Mouse (Mus musculus): ENCODE results near the gene Cdiptos. TPM values are rescaled to one million over a fixed set of nuclear protein-coding genes. Genes with fewer than 3 reads are reported as not detected.

Gene Cdiptos
- 0.65 and 1.9 TPM in 2 replicates for polyA plus RNA-seq (2015; fragmentation: Nextera tagmentation; extraction: Ambion mirVana)

DNA sequence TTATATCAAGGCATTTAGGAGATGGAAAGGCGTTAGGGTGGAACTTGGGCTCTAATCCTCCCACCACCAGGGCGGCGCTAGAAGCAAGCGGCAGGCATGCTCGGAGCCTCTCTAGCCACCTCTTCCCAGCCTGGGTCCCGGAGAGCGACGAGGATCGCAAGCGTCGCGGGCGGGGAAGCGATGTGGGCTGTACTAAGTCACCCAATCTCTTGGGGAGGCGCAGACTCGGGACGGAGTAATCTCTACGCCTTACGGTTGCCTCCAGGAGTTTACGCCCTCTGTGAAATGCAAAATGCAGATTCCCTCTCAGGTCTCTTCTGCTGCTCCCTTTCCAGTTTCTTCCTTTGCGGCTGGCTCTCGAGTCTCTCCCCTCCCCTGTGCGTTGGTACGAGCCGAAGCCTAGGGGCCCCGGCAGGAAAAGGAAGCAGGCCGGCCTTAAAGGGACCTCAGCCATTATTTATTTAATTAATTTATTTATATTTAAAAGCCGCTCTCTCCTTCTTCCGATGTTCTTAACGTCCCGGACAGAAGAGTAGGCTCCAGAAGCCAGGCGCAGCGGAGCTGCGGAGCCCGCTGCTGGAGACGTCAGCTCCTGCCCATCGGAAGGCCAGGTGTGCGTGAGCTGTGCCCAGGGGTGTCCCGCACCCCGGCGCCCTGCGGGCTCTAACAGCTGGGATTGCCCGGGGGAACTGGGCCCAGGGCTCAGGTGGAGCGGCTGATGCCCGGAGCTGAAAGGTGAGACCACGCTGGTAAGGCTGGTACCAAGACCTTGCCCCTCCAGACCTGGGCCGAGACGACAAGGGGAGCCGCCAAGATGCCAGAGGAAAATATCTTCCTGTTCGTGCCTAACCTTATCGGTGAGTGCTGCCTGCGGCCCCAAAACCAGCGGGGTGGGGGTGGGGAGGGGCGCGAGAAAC is at the start of gene Cdiptos:
Gene Cdiptos (minus strand): TSS at position 149 of the 917 bp plus-strand sequence.
- peak within 1 kb of the TSS; percentile 98 for H3K4me3 ChIP-seq
- peaks cover 15% of the 10 kb centered on the region for H3K4me1 ChIP-seq
- H3K4me2 ChIP-seq (replicated peaks) = peak within 1 kb of the TSS; percentile 77
- no peaks in the 10 kb centered on the region for H3K9me3 ChIP-seq
- H3K27me3 ChIP-seq = no peaks in the 10 kb centered on the region
- H3K9ac ChIP-seq = peak within 1 kb of the TSS; percentile 99
- peaks cover 32% of the 10 kb centered on the region for H3K36me3 ChIP-seq
- WGBS = under 1% methylated on average over 55 of the region's 55 CpGs
- peak; percentile 97 for ATAC-seq (ENCODE audit: low FRiP score, low read depth)
- H3K27ac ChIP-seq = peak within 1 kb of the TSS; percentile 84

GRCm38 (mm10) chr7:127024755-127025555 is 49.1 kb upstream of the Cdiptos start:
- under 1% methylated on average over 30 of the region's 30 CpGs for WGBS
- 0 out of 2 replicates have a peak, but pooled peaks have one; percentile 4 for ATAC-seq (ENCODE audit: low FRiP score, low read depth)
- no peaks in the 10 kb centered on the region for H3K9me3 ChIP-seq
- H3K9ac ChIP-seq = peak overlapping the region; percentile 99
- peaks cover 59% of the 10 kb centered on the region for H3K4me1 ChIP-seq
- peak overlapping the region; percentile 98 for H3K4me2 ChIP-seq (replicated peaks)
- H3K27me3 ChIP-seq = no peaks in the 10 kb centered on the region
- H3K4me3 ChIP-seq = peak overlapping the region; percentile 94
- H3K27ac ChIP-seq = peak overlapping the region; percentile 99
- peaks cover 53% of the 10 kb centered on the region for H3K36me3 ChIP-seq

- ATAC-seq (ENCODE audit: low FRiP score, low read depth) = no peak
- peak overlapping the region; percentile 94 for H3K4me3 ChIP-seq
- no peaks in the 10 kb centered on the region for H3K9me3 ChIP-seq
- peak overlapping the region; percentile 99; the same call in 1 of the 2 replicates for H3K27ac ChIP-seq
- peak overlapping the region; percentile 98 for H3K4me2 ChIP-seq (replicated peaks)
- H3K9ac ChIP-seq = peak overlapping the region; percentile 99
- H3K36me3 ChIP-seq = peaks cover 45% of the 10 kb centered on the region
- H3K4me1 ChIP-seq = peaks cover 68% of the 10 kb centered on the region
- 18% methylated on average over 19 of the region's 19 CpGs for WGBS
- no peaks in the 10 kb centered on the region for H3K27me3 ChIP-seq
These were observed 48.2 kb upstream of the Cdiptos start for GRCm38 (mm10) chr7:127023896-127024690.

DNA sequence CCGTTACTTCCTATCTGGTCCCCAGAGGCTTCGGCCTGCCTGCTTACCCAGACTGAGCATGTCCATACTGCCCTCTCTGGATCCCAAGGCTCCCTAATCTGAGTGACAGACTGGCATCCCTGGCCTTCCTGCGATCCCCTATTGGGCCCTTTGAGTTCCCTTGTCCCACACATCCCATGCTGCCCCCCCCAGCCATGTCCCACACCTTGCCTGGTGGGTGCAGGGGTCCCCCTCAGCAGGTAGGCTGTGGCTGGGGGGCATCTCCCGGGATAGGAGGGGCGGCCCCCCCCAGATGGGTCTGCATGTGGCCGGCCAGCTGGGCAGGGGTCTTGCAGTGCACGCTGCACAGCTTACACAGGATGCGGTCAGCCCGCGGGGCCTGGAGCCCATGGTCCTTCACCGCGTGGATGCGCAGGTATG is 47.4 kb upstream of the Cdiptos start:
- Histone ChIP-seq H3K4me1 (peaks cover 73% of the 10 kb centered on the region), H3K36me3 (peaks cover 38% of the 10 kb centered on the region), H3K9me3 (no peaks in the 10 kb centered on the region), H3K4me3 (peak overlapping the region; percentile 94), H3K27me3 (no peaks in the 10 kb centered on the region), H3K9ac (peak overlapping the region; percentile 99), H3K27ac (peak overlapping the region; percentile 75; the same call in 1 of the 2 replicates), H3K4me2 (replicated peaks) (peak overlapping the region; percentile 98)
- WGBS = 79% methylated on average over 13 of the region's 13 CpGs
- ATAC-seq (ENCODE audit: low FRiP score, low read depth) = no peak

- peak overlapping the region; percentile 75; the same call in 1 of the 2 replicates for H3K27ac ChIP-seq
- no peaks in the 10 kb centered on the region for H3K27me3 ChIP-seq
- peaks cover 32% of the 10 kb centered on the region for H3K36me3 ChIP-seq
- peak overlapping the region; percentile 94 for H3K4me3 ChIP-seq
- no peak for ATAC-seq (ENCODE audit: low FRiP score, low read depth)
- peak overlapping the region; percentile 99 for H3K9ac ChIP-seq
- peaks cover 73% of the 10 kb centered on the region for H3K4me1 ChIP-seq
- no peaks in the 10 kb centered on the region for H3K9me3 ChIP-seq
- H3K4me2 ChIP-seq (replicated peaks) = peak overlapping the region; percentile 98
- 86% methylated on average over 7 of the region's 7 CpGs for WGBS
These were observed 46.8 kb upstream of the Cdiptos start for GRCm38 (mm10) chr7:127022528-127023271.

- WGBS = 40% methylated on average over 5 of the region's 5 CpGs
- Histone ChIP-seq H3K4me3 (peak overlapping the region; percentile 94), H3K27ac (peak overlapping the region; percentile 82), H3K9ac (peak overlapping the region; percentile 86), H3K27me3 (no peaks in the 10 kb centered on the region), H3K36me3 (peaks cover 32% of the 10 kb centered on the region), H3K4me2 (replicated peaks) (peak overlapping the region; percentile 98), H3K4me1 (peaks cover 73% of the 10 kb centered on the region), H3K9me3 (no peaks in the 10 kb centered on the region)
- no peak for ATAC-seq (ENCODE audit: low FRiP score, low read depth)
These were observed 45.9 kb upstream of the Cdiptos start for GRCm38 (mm10) chr7:127021563-127022527.

- WGBS = under 1% methylated on average over 32 of the region's 37 CpGs
- peak within 1 kb of the TSS; percentile 98 for H3K4me2 ChIP-seq (replicated peaks)
- peak within 1 kb of the TSS; percentile 66 for H3K4me3 ChIP-seq
- peak within 1 kb of the TSS; percentile 82 for H3K27ac ChIP-seq
- ATAC-seq (ENCODE audit: low FRiP score, low read depth) = peak; percentile 29
- H3K9ac ChIP-seq = peak within 1 kb of the TSS; percentile 86
- no peaks in the 10 kb centered on the region for H3K27me3 ChIP-seq
- peaks cover 76% of the 10 kb centered on the region for H3K4me1 ChIP-seq
- no peaks in the 10 kb centered on the region for H3K9me3 ChIP-seq
- H3K36me3 ChIP-seq = peaks cover 32% of the 10 kb centered on the region
These were observed 45.1 kb upstream of the Cdiptos start, which contains the start of the genes Gm42742 and Prrt2 for GRCm38 (mm10) chr7:127020901-127021562. Gm42742 (minus strand) TSS chr7:127021097. Prrt2 (minus strand) TSS chr7:127021211.

DNA sequence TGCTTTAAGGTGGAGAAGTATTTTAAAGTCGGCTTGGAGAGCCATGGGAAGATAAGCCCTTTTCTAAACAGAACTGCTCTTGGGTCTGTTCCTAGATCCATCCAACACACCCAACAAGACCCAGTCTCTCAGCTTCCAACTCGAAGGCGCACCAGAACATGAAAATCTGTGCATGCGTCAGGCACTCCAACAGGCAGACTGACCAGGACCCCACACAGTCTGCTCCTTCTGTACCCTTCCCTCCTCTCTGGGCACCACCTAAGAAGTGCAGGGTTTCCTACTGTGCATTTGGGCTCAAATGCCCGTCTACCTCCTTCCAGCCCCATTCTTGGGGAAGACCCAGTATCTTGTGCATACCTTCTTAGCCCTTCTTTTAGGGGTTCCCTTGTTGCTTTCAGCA is 44.6 kb upstream of the Cdiptos start:
- Histone ChIP-seq H3K4me3 (peak overlapping the region; percentile 66), H3K27ac (peak overlapping the region; percentile 82), H3K4me1 (peaks cover 81% of the 10 kb centered on the region), H3K9me3 (no peaks in the 10 kb centered on the region), H3K27me3 (no peaks in the 10 kb centered on the region), H3K36me3 (peaks cover 37% of the 10 kb centered on the region), H3K9ac (peak overlapping the region; percentile 86), H3K4me2 (replicated peaks) (peak overlapping the region; percentile 98)
- no peak for ATAC-seq (ENCODE audit: low FRiP score, low read depth)
- 33% methylated on average over 5 of the region's 5 CpGs for WGBS

GRCm38 (mm10) chr7:127020031-127020430 is 44.1 kb upstream of the Cdiptos start:
- H3K27ac ChIP-seq = peak overlapping the region; percentile 82
- no peaks in the 10 kb centered on the region for H3K9me3 ChIP-seq
- peak overlapping the region; percentile 98 for H3K4me2 ChIP-seq (replicated peaks)
- 60% methylated on average over 3 of the region's 3 CpGs for WGBS
- H3K27me3 ChIP-seq = no peaks in the 10 kb centered on the region
- H3K4me3 ChIP-seq = peak overlapping the region; percentile 66
- peaks cover 41% of the 10 kb centered on the region for H3K36me3 ChIP-seq
- ATAC-seq (ENCODE audit: low FRiP score, low read depth) = no peak
- H3K9ac ChIP-seq = peak overlapping the region; percentile 86
- peaks cover 86% of the 10 kb centered on the region for H3K4me1 ChIP-seq
